In genomic region chr8:70593961-70594609, GRCm38 (mm10) we compare ENCODE assay signal across 8 mouse cellular contexts. TPM values are rescaled to one million over a fixed set of nuclear protein-coding genes. Genes with fewer than 3 reads are reported as not detected.
DNase-seq lines count a peak whose midpoint lies in the region; ATAC-seq and TF ChIP-seq lines count a peak whose summit lies in the region.

TSS of gene Isyna1 (plus strand) at chr8:70594373.

- no peak for TF ChIP-seq CTCF in C2C12 (IDR thresholded peaks at IDR 0.05; ENCODE audit: control insufficient read depth, insufficient read depth, insufficient read length)
- no peak for TF ChIP-seq CTCF in kidney, adult 2 months (conservative IDR thresholded peaks at IDR 0.05; ENCODE audit: insufficient read depth, insufficient read length, low read depth, low read length)

- no peaks in the 10 kb centered on the region for H3K9me3 ChIP-seq in embryonic facial prominence, embryonic 14.5 days (ENCODE audit: control insufficient read depth, low read length)
- no peaks in the 10 kb centered on the region for H3K9me3 ChIP-seq in limb, embryonic 15.5 days
- H3K9me3 ChIP-seq in midbrain, embryonic 16.5 days (replicated peaks; ENCODE audit: control insufficient read depth, low read length, poor library complexity, severe bottlenecking): no peaks in the 10 kb centered on the region

- peaks cover 1% of the 10 kb centered on the region for H3K79me3 ChIP-seq in C2C12 (ENCODE audit: low read depth)

- peak; percentile 93 to 95 for DNase-seq in adrenal gland, postnatal 36 days
- peak; percentile 99 for DNase-seq in embryonic facial prominence, embryonic 14.5 days (ENCODE audit: low spot score)
- peak; percentile 75 for DNase-seq in heart, adult 8-10 months (ENCODE audit: low spot score)
- DNase-seq in kidney, adult 2 months: peak; percentile 95
- DNase-seq in spleen, postnatal 14 days (ENCODE audit: low spot score in 2 of 2): peak; percentile 73 to 81

- whole genome bisulfite sequencing in embryonic facial prominence, embryonic 14.5 days: under 1% methylated on average over 22 of the region's 40 CpGs
- WGBS in kidney, adult 2 months: under 1% methylated on average over 40 of the region's 40 CpGs
- WGBS in limb, embryonic 15.5 days: under 1% methylated on average over 38 of the region's 40 CpGs
- WGBS in midbrain, embryonic 16.5 days: under 1% methylated on average over 38 of the region's 40 CpGs

- peak within 1 kb of the TSS; percentile 78 for H3K27ac ChIP-seq in embryonic facial prominence, embryonic 14.5 days (replicated peaks; ENCODE audit: low read depth, low read length)
- peak within 1 kb of the TSS; percentile 80 for H3K27ac ChIP-seq in kidney, adult 2 months (ENCODE audit: insufficient read depth, low read depth, low read length)
- H3K27ac ChIP-seq in limb, embryonic 15.5 days: peak within 1 kb of the TSS; percentile 78
- peak within 1 kb of the TSS; percentile 67 for H3K27ac ChIP-seq in midbrain, embryonic 16.5 days (ENCODE audit: low read length)

- peak within 1 kb of the TSS; percentile 74 for H3K9ac ChIP-seq in embryonic facial prominence, embryonic 14.5 days (ENCODE audit: low read depth, low read length)
- peak within 1 kb of the TSS; percentile 57 for H3K9ac ChIP-seq in limb, embryonic 15.5 days
- H3K9ac ChIP-seq in midbrain, embryonic 16.5 days (ENCODE audit: low read depth, low read length): peak within 1 kb of the TSS; percentile 70

- H3ac ChIP-seq in C2C12 (ENCODE audit: control insufficient read depth, insufficient read length, low read depth): peak within 1 kb of the TSS; percentile 76

- peak; percentile 79 for TF ChIP-seq POLR2A in kidney, adult 2 months (IDR thresholded peaks at IDR 0.05; ENCODE audit: low read depth, low read length)

- ATAC-seq in embryonic facial prominence, embryonic 14.5 days (ENCODE audit: low read depth): peak; percentile 92
- peak; percentile 88 for ATAC-seq in limb, embryonic 15.5 days (ENCODE audit: insufficient number of reproducible peaks, low FRiP score, low TSS enrichment, low read depth)
- peak; percentile 84 for ATAC-seq in midbrain, embryonic 16.5 days

- no peaks in the 10 kb centered on the region for H3K79me2 ChIP-seq in C2C12 (ENCODE audit: control insufficient read depth, insufficient read depth)

- H3K4me1 ChIP-seq in embryonic facial prominence, embryonic 14.5 days (ENCODE audit: control insufficient read depth, insufficient read depth, low read length): peaks cover 25% of the 10 kb centered on the region
- peaks cover 3% of the 10 kb centered on the region; the same call in 1 of the 2 replicates for H3K4me1 ChIP-seq in kidney, adult 2 months (ENCODE audit: control insufficient read depth, insufficient read depth, low read length)
- H3K4me1 ChIP-seq in limb, embryonic 15.5 days: peaks cover 58% of the 10 kb centered on the region
- H3K4me1 ChIP-seq in midbrain, embryonic 16.5 days (ENCODE audit: control insufficient read depth, insufficient read depth, low read length): peaks cover 28% of the 10 kb centered on the region

- H3K4me3 ChIP-seq in C2C12 (ENCODE audit: insufficient read depth, poor library complexity, severe bottlenecking): peak within 1 kb of the TSS; percentile 28
- peak within 1 kb of the TSS; percentile 73 for H3K4me3 ChIP-seq in embryonic facial prominence, embryonic 14.5 days (ENCODE audit: low read depth, low read length)
- peak within 1 kb of the TSS; percentile 78 for H3K4me3 ChIP-seq in kidney, adult 2 months (ENCODE audit: insufficient read depth, low read depth, low read length)
- H3K4me3 ChIP-seq in limb, embryonic 15.5 days: peak within 1 kb of the TSS; percentile 65
- H3K4me3 ChIP-seq in midbrain, embryonic 16.5 days (ENCODE audit: low read depth, low read length): peak within 1 kb of the TSS; percentile 56

- no peaks in the 10 kb centered on the region for H3K27me3 ChIP-seq in C2C12 (ENCODE audit: control insufficient read depth, insufficient read depth, insufficient read length)
- no peaks in the 10 kb centered on the region for H3K27me3 ChIP-seq in embryonic facial prominence, embryonic 14.5 days (replicated peaks; ENCODE audit: control insufficient read depth, insufficient read depth, low read length)
- H3K27me3 ChIP-seq in kidney, adult 2 months (replicated peaks; ENCODE audit: control insufficient read depth, insufficient read depth, low read length): no peaks in the 10 kb centered on the region
- no peaks in the 10 kb centered on the region for H3K27me3 ChIP-seq in limb, embryonic 15.5 days
- H3K27me3 ChIP-seq in midbrain, embryonic 16.5 days (ENCODE audit: control insufficient read depth, insufficient read depth, low read depth, low read length): no peaks in the 10 kb centered on the region; the same call in 1 of the 2 replicates

- peak within 1 kb of the TSS; percentile 99 for H3K4me2 ChIP-seq in embryonic facial prominence, embryonic 14.5 days (ENCODE audit: low read depth, low read length)
- peak within 1 kb of the TSS; percentile 99 for H3K4me2 ChIP-seq in limb, embryonic 15.5 days
- H3K4me2 ChIP-seq in midbrain, embryonic 16.5 days (ENCODE audit: low read length): peak within 1 kb of the TSS; percentile 71

- peaks cover 50% of the 10 kb centered on the region for H3K36me3 ChIP-seq in C2C12 (ENCODE audit: control insufficient read depth, insufficient read depth)
- peaks cover 50% of the 10 kb centered on the region for H3K36me3 ChIP-seq in embryonic facial prominence, embryonic 14.5 days (ENCODE audit: control insufficient read depth, insufficient read depth, low read length)
- H3K36me3 ChIP-seq in kidney, adult 2 months (ENCODE audit: control insufficient read depth, insufficient read depth, low read length): no peaks in the 10 kb centered on the region
- peaks cover 39% of the 10 kb centered on the region for H3K36me3 ChIP-seq in limb, embryonic 15.5 days
- peaks cover 17% of the 10 kb centered on the region; the same call in 1 of the 2 replicates for H3K36me3 ChIP-seq in midbrain, embryonic 16.5 days (ENCODE audit: control insufficient read depth, insufficient read depth, low read length)

TF ChIP-seq in C2C12, 6 proteins besides CTCF, POLR2A, EP300 and RAD21:
- no peak for TF ChIP-seq FOSL1 (IDR thresholded peaks at IDR 0.05; ENCODE audit: insufficient read depth, low read length, poor library complexity, severe bottlenecking)
- no peak for TF ChIP-seq USF1 (IDR thresholded peaks at IDR 0.05; ENCODE audit: low read depth)
- no peak for TF ChIP-seq CEBPB (IDR thresholded peaks at IDR 0.05; ENCODE audit: low read depth)
- no peak for TF ChIP-seq MYOG (IDR thresholded peaks at IDR 0.05; ENCODE audit: control insufficient read depth, extremely low read depth, insufficient read length)
- TF ChIP-seq MAX (IDR thresholded peaks at IDR 0.05): no peak
- TF ChIP-seq MYOD1 (IDR thresholded peaks at IDR 0.05; ENCODE audit: control insufficient read depth, insufficient read length, low read depth): no peak

RNA-seq across cellular contexts. Expression of gene Isyna1, which starts in this region (rescaled TPM):
- 78.6 TPM for polyA plus RNA-seq in C2C12 (2012; fragmentation: generic; extraction: Trizol)
- total RNA-seq in adrenal gland, postnatal 36 days (2021): 100 to 1,000 TPM in 1 of 2 experiments, 10 to 100 TPM in 1; 98.7 to 260 TPM
- 94.5 and 107 TPM in 2 replicates for polyA plus RNA-seq in embryonic facial prominence, embryonic 14.5 days (2014; fragmentation: Nextera tagmentation; extraction: Ambion mirVana)
- total RNA-seq in heart, adult 8-10 months (2022): 10 to 100 TPM; 15.5 to 37.5 (median 23.7) TPM
- polyA plus RNA-seq in kidney, adult 2 months (2012; rRNA removed): 127 and 159 TPM in 2 replicates
- polyA plus RNA-seq in limb, embryonic 15.5 days (2015; fragmentation: Nextera tagmentation; extraction: Ambion mirVana): 111 and 123 TPM in 2 replicates
- polyA plus RNA-seq in midbrain, embryonic 16.5 days (2015; fragmentation: Nextera tagmentation; extraction: Ambion mirVana): 155 and 171 TPM in 2 replicates

Comparison
In these comparisons a context has a peak if more than half of its experiments do, and no peak if none do; other contexts are left out.
1. Peak in every context shown above with its lines: DNase-seq, ATAC-seq, H3K4me3 ChIP-seq and H3K27ac ChIP-seq.
2. H3K4me3 ChIP-seq: peak in every context shown above with its lines; median percentile 78 in kidney, adult 2 months; 73 in embryonic facial prominence, embryonic 14.5 days; 65 in limb, embryonic 15.5 days; 56 in midbrain, embryonic 16.5 days; 28 in C2C12.